Mouse (Mus musculus): Measurements from ENCODE around the gene Slc35c1.

- TF ChIP-seq POLR2A (IDR thresholded peaks at IDR 0.05; ENCODE audit: insufficient read depth, low read length) (no peak), EP300 (IDR thresholded peaks at IDR 0.05; ENCODE audit: insufficient read depth, low read depth, low read length) (no peak), CTCF (IDR thresholded peaks at IDR 0.05; ENCODE audit: low read depth, low read length) (no peak)
Observed at GRCm38 (mm10) chr2:92459141-92459920, 1.0 kb downstream of the Slc35c1 start.
